Mouse (Mus musculus): ENCODE data around the gene Gcfc2.

The Gcfc2 gene

DNA sequence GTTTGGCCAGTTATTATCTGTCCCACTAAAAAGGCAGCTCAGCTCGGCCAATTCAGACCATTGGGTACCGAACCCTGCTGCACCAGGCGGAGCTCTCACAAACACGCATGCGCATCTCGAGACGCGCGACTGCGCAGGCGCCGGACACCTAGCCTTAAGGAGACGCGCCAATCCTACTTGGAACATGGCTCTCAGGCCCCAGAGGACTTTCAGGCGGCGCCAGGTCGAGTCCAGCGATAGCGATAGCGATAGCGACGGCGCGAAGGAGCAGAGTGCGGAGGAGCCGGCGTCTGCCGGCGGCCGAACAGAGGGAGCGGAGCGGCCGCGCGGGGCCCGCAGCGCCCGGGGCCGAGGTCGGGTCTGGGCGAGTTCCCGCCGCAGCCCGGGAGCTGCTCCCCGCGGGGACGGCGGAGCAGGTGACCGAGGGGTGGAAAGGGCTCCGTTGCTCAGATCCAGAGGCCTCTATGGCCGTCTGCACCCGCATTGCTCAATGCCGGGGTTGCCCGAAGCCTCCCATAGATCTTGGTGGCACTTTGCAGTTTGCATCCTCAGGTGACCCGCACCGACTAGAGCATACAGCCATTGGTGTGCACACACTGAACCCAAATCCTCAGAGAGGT is at the start of gene Gcfc2:
Gene Gcfc2 (plus strand): TSS at position 147 of the 620 bp plus-strand sequence.
- DNase-seq (ENCODE audit: low spot score in 2 of 2) = peak; percentile 89 to 93

DNA sequence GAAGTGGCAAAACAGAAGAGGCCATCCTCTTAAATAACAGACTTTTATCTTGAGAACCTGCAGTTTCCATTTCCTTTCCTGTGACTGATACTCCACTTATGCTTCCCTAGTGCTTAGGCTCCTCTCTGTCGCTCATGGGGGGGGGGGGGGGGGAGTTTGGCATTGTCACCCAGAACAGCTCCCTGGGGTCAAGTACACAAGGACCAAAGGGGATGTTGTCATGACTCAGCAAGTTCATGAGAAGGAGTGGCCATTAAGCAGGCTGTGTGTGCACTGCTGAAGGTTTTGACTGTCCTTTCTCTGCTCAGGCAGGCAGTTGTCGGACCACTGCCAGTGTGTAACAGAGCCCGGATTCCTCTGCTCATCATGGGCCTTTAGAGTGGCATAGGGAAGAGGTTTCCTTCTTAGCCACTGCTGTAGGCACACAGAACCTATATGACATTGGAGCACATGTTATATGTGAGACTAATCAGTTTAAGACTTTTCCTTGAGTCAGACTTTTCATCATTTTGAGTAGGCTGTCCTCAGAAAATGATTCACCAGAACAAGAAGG is 27.7 kb upstream of the Gcfc2 start:
- no peak for DNase-seq (ENCODE audit: low spot score in 2 of 2)

DNA sequence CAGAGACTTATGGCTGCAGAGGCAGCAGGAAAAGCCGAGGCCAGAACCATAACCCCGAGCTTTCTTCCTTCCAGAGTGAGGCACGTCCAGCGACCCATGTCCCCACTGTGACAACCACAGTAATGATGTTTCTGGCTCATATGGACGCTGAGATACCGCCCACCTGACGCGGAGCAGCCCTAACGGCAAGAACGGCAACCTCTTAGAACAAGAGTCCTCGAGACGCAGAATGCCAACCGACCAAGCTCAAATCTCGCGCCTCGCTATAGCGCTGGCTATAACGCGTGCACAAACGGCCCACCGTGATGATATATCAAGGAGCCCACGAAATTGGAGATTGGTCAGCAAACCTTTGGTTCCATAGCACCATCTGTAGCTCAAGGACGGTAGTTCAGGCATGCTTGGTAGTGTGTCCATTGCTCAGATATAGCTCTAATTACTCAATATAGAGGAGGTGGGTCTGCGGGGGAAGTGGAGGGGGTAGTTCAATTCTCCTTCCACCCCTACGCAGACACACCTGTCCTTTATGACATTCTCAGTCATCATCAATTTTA is 13.1 kb upstream of the Gcfc2 start:
- DNase-seq (ENCODE audit: low spot score in 2 of 2) = no peak

DNA sequence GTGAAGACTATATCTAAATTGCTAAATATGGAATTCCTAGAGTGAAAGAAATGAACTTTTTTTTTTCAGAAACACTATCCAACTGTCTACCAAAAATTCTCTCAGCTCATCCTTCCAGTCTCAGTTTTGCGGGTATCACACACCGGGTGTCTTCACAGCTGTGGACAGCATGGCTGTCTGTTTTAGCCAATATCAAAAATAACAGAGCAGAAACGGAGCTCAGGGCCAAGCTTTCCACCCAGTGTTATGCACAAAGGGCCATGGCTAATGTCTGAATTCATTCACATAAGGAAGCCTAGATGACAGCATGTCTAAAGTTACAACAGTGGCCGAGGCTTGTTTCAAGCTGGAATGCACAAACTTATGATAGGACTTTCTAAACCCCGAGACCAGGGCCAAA is 12.2 kb upstream of the Gcfc2 start:
- no peak for DNase-seq (ENCODE audit: low spot score in 2 of 2)

DNA sequence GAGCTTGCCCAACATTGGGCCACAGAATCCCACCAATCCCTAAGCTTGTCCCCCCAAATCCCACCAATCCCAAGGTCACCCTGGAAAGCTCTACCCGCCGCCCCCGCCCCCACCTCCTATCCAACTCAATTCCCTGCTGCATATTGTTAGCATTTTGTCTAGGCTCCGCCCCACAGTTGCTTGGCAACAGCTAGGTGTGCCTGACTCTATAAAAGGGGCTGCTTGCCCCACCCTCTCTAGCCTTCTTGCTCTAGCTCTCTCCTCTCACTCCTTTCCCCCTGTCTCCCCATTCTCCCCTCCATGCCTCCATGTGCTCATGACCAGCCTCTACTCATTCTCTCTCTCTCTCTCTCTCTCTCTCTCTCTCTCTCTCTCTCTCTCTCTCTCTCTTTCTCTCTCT is 11.8 kb upstream of the Gcfc2 start:
- DNase-seq (ENCODE audit: low spot score in 2 of 2) = no peak

DNA sequence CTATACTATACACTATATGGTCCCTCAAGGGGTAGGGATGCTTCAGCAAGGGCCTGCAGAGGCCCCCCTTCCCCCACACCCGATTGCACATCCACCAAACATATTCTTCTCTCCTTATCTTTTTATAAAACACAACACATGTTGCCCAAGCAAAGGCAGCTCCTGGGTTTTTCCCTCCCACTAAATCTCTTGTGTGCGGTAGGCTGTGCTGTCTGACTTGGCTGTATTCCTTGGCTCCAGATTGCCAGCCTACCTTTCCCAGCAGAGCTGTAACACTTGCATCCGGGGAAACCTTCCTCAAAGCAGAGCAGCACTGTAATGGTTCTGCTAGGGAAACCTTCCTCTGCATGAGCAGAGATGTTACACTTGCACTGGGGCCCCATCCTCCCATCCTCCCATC is 11.3 kb upstream of the Gcfc2 start:
- no peak for DNase-seq (ENCODE audit: low spot score in 2 of 2)

DNA sequence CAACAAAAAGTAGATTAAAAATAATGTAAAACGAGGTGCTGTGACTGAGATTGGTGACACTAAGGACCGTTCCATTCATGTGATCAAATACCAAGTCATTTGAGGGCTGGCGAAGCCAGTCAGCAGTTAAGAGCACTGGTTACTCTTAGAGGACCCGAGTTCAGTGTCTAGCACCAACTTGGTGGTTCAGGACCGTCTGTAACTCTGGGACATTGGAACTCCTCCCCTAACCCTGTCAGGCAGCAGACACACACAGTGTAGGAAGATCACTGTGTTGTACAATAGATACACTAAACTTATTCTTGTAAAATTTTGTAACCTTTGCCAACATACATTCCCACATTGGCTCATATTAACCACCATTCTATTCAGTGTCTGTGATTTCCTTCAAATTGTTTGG is 835 bp downstream of the Gcfc2 start:
- no peak for DNase-seq (ENCODE audit: low spot score in 2 of 2)

DNA sequence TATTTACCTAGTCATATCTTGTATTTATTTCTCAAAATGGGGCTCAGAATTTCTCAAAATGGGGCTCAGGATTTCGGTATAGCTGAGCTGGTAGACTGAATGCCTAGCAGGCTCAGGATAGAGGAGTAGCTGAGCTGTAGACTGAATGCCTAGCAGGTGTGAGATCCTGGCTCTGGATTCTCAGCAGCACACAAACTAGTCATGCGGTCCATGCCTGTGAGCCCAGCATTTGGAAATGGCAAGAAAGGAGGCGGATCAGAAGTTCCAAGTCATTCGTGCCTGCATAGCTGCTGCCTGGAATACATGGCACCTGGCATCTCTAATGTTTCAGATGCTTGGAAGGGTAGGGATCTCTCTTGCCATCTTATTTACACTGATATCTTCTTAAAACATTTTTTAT is 5.9 kb downstream of the Gcfc2 start:
- DNase-seq (ENCODE audit: low spot score in 2 of 2) = no peak

DNA sequence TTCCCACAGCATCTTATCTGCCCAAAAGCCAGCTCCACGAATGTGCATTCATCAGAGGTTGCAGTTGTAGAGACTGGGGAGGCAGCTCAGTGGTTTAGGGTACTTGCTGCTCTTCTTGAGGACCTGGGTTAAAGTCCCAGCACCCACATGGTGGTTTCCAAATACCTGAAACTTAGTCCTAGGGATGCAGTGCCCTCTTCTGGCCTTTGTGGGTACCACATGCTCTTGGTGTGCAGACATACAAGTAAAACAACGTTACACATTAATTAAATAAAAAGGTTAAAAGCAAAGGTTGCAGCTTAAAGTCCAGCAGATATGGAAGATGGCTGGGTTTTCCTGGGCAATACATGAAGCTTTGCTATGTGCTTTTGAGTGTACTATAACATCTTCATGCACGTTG is 9.8 kb downstream of the Gcfc2 start:
- no peak for DNase-seq (ENCODE audit: low spot score in 2 of 2)

DNA sequence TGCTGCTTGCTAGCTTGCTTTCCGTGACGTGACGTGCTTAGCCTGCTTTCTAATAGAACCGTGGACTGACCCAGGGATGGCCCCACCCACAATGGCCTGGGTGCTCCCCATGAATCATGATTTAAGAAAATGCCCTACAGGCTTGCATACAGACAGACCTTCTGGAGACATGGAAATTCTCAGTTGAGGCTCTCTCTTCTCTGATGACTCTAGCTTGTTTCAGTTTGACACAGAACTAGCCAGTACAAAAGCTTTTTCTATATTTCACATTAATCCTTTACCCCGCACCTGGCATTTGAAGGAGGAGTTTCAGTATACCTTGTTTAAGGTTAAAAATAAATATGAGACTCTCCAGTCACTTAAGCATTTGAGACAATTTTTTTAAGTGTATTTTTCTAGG is 18.2 kb downstream of the Gcfc2 start:
- DNase-seq (ENCODE audit: low spot score in 2 of 2) = no peak

DNA sequence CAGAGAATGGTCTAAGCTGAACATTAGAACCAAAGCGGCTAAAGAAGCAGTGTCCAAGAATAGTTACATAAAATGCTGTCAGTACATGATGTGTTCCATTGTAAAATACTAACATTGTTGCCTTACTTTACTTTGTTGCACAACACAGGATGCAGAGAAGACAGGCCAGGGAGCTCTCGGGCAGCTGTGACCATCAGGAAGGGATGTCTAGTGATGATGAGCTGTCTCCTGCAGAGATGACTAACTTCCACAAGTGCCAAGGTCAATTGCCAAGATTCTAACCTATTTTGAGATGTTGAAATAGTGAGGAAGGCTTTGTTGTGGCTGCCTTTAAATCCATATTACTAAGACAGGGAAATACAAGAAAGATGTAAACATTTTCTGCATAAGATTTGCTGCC is 19.8 kb downstream of the Gcfc2 start:
- DNase-seq (ENCODE audit: low spot score in 2 of 2) = no peak

DNA sequence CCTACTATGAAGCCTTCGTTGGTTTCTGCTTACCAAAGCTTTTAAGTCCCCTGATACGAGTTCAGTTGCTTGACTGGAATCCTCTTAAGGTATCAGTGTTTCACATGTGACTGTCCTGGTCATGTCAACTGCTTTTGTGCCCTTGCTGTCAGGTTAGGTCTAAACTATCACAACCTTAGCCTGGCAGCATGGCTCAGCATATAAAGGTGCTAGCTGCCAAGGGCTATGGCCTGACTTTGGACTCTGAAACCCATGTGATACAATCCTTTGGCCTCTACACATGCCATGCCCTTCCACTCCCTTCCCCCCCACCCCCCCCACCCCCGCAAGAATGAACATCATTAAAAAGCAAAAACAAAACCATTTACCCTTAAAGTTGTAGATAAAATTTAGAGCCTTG is 21.0 kb downstream of the Gcfc2 start:
- no peak for DNase-seq (ENCODE audit: low spot score in 2 of 2)

DNA sequence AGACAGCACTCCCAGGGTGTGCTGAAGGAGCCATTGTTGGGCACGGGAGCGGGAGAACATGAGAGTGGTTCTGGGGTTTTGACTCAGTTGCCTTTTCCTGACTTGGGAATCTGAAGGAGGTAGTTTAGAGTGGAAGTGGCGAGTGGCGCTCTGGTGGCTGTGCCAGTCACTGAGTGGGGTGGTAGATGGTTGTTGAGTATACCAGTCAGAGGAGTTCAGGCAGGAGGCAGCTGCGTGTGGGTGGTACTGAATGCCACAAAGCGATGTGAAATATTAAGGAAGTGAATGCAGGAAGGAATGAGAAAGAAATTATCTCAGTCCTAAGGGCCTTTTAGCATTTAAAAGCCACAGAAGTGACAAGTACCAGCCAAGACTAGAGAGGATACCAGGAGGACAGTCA is 23.4 kb downstream of the Gcfc2 start:
- no peak for DNase-seq (ENCODE audit: low spot score in 2 of 2)

DNA sequence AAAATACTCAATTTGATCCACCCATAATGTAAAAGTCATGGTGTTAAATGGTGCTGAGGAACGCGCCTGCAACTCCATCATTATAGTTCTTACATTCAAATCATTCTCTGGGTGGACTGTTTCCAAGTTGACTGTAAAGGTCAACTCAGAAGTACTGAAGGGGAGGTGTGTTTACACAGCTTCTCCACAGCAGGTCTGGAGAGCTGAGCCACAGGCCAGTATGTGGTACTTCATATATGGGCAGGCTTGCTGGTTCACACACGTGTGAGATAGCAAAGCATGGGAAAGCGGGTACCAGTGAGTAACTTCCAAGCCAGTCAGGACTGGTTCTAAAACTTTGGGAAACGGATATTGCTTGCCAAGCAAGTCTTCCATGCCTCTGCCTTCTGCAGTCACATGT is 31.7 kb downstream of the Gcfc2 start:
- DNase-seq (ENCODE audit: low spot score in 2 of 2) = no peak

DNA sequence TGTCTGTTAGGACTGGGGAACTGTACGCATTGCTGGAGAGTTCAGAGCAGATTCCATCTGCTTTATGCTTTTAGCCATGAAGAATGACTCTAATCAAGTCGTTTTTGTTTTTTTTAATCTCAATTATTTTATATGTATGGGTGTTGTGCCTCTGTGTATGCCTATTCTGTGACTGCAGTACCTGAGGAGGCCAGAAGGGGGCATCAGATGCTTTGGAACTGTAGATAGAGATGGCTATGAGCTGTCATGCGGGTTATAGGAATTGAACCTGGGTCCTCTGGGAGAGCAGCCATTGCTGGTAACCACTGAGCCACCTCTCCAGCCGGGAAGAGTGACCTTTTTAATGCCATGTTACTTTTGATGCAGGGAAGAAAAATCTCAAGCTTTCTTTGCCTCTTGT is 32.9 kb downstream of the Gcfc2 start:
- DNase-seq (ENCODE audit: low spot score in 2 of 2) = no peak

DNA sequence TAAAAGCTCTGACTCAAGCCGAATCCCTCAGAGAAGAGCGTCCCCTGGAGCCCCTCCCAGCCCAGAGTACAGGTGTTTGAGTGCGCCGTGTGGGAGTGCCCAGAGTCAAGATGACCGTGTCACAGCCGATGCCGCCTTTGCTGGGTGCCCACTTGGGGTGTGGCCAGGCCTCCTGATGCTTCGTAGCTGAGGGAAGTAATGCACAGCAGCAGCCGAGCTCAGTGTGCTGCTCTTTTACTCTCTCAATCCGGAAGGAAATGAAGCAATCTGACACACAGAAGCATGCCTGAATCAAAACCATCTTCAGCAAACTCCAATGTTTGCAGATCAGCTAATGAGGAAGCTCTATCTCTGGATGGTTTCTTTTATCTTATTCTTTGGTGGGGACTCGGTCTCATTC is 34.5 kb downstream of the Gcfc2 start:
- DNase-seq (ENCODE audit: low spot score in 2 of 2) = no peak

DNA sequence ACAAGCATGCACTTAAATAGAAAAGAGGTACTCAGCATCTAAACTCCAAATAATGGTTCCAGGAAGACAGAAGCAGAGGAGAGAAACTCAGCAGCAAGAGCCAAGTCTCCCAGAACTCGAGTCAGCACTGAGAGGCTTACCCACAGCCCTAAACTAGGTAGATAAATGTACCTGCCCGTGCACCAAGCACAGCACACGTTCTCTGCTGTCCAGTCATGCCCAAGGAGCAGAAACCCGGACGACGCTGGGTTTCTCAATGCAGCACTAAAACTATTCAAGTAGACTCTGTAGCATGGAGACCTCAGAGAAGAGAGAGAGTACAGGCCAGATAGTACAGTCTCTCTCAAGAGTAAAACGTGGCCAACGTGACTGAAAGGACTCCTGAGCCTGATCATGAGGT is 36.4 kb downstream of the Gcfc2 start:
- DNase-seq (ENCODE audit: low spot score in 2 of 2) = no peak

DNA sequence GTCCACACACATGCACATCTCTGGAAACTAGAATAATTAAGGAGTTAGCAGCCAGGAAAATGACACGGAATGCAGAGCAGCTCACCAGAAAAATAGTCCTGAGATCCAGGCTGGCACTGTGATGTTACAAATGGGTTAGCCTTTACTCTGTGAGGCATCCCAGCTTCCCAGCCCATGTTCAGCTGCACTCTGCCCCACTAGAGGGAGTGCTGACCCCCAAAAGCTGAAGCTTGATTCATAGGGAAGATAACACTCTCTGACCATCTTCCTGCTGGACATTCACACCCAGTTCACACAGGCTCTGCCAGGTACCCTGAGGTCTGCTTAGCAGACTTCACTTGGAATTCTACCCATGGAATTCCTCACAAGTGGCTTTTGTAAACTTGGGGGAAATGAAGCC is 36.8 kb downstream of the Gcfc2 start:
- DNase-seq (ENCODE audit: low spot score in 2 of 2) = no peak

DNA sequence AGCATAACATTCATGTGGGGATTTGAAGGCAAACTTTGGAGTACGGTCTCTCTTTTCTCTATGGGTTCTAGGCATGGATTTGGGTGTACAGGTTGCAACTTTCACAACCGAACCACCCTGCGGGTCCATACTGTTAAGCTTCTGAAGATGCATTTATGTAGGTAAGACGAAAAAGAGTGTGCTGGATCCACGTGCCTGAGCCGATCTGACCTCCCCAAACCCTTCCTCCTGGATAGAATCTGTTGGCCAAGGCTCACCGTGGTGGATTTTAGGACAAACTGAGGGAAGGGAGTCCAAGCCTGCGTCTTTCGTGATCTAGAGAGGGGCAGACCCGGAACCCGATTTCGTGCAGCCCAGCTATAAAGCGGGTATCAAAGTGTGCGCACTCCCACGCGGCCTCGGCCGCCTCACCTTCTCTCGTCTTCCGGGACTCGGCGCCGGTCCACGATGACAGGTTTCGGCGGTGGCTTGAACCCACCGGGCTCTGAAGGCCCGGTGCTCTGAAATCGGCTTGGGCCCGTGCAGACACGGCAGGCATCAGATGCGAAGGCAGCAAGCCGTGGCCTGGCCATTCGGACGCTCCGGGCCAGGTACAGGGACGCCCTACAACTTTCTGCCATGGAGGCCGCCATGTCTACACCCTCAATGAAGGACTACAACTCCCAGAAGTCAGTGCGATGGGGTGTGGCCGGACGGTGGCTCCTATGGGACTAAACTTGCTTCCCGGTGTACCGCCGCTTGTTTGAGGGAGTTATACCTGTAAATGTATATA is 42.0 kb downstream of the Gcfc2 start, which contains the start of gene Mrpl19:
Gene Mrpl19 (minus strand): TSS at position 663 of the 772 bp plus-strand sequence.
- DNase-seq (ENCODE audit: low spot score in 2 of 2) = peak; percentile 88 to 94

DNA sequence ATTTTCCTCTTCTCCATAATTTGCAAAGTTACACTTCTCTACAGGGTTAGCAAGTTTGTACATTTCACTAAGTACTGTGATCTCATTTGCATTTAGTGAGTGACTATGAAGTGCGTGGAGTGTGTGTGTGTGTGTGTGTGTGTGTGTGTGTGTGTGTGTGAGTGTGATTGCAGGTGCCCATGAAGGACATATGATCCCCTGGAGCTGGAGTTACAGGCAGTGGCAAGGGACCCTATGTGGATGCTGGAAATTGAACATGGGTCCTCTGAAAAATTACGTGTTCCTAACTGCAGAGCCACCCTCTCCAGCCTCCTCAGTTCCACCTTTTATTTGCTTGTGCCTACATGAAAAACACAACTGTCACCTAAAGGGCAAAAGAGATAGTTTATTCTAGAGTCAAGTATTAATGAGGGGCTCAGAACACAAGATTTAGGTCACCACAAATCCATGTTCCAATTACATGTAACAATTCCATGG is 42.6 kb downstream of the Gcfc2 start:
- DNase-seq (ENCODE audit: low spot score in 2 of 2) = no peak

DNA sequence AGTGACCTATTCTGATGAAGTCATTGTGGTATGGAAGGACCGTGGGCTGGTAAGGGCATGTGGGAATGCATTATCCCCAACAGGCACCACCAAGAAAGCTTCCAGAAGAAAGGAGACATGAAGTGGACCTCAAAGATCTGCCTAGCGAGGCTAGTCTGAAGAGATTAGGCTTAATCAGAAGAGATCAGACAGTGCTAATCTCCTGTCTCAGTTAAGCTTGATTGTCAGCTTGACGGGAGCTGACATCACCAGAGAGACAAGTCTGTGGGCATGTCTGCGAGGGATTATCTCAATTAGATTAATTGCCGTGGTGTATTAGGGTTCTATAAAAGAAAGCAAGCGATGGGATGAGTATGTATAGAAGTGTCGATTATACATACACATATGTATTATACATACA is 47.7 kb downstream of the Gcfc2 start:
- no peak for DNase-seq (ENCODE audit: low spot score in 2 of 2)

DNA sequence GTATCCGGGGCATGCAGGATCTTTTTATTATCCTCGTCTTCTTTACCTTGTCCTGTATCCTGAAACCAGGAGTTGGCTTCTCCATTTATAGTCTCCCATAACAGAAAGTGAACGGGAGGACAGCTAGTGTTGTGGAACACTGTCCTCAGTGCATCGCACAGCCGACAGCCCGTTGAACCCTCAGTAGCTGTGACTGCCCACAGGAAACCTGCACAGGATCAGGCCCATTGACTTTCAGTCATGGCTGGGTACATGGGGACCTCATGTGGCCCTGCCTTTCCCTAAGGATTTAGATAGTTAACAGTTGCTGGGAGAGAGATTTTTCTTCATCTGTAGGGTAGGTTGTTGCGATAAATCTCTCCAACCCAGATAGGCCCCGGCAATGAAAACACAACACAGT is 49.1 kb downstream of the Gcfc2 start:
- no peak for DNase-seq (ENCODE audit: low spot score in 2 of 2)
